Mouse (Mus musculus) liver, embryonic 13.5 days (tissue): ENCODE measurements around the gene Mylk3. TPM values are rescaled to one million over a fixed set of nuclear protein-coding genes. Genes with fewer than 3 reads are reported as not detected.
A peak's percentile ranks its signal among the peaks of the same experiment; 100 is the strongest.

Experiments used
- ATAC-seq: fragments of 200-750 bp; cut with Nextera tagmentation; 2 replicates; pipeline ENCODE4 v1.8.0; 2017; ENCODE audit warnings: low read depth, mild to moderate bottlenecking, moderate number of reproducible peaks, moderate library complexity
- DNase-seq: peaks from one replicate; pipeline ENCODE4 v3.0.0; 2022
- H3K27ac ChIP-seq: fragments of 300-500 bp; sonication (generic); 2 replicates; pipeline ENCODE4 v1.5.1; 2015; ENCODE audit warnings: moderate library complexity, mild to moderate bottlenecking, inconsistent platforms
- H3K27me3 ChIP-seq: fragments of 300-500 bp; sonication (generic); 2 replicates; pipeline ENCODE4 v1.6.1; 2015; ENCODE audit warnings: mild to moderate bottlenecking, inconsistent platforms
- H3K36me3 ChIP-seq: fragments of 300-500 bp; sonication (generic); 2 replicates; pipeline ENCODE4 v1.6.1; 2015; ENCODE audit warnings: mild to moderate bottlenecking, inconsistent platforms
- H3K4me1 ChIP-seq: fragments of 300-500 bp; sonication (generic); replicated peaks from 2 replicates; pipeline ENCODE4 v1.6.1; 2015; ENCODE audit warnings: inconsistent platforms
- H3K4me2 ChIP-seq: fragments of 300-500 bp; sonication (generic); 2 replicates; pipeline ENCODE4 v1.6.1; 2015; ENCODE audit warnings: inconsistent platforms, mild to moderate bottlenecking, moderate library complexity
- H3K4me3 ChIP-seq: fragments of 300-500 bp; sonication (generic); replicated peaks from 2 replicates; pipeline ENCODE4 v1.5.1; 2015; ENCODE audit warnings: mild to moderate bottlenecking, inconsistent platforms
- H3K9ac ChIP-seq: fragments of 300-500 bp; sonication (generic); 2 replicates; pipeline ENCODE4 v1.6.1; 2015; ENCODE audit warnings: mild to moderate bottlenecking, inconsistent platforms
- H3K9me3 ChIP-seq: fragments of 300-500 bp; sonication (generic); replicated peaks from 2 replicates; pipeline ENCODE4 v1.6.1; 2016; ENCODE audit warnings: inconsistent platforms
- WGBS: fragments of 180-500 bp; shearing (Covaris S2); methylation state at CpG from one replicate; pipeline ENCODE4 v1.1.7; 2015; ENCODE audit not compliant: insufficient replicate concordance; 5-methylcytosine and 5-hydroxymethylcytosine counted together
- polyA plus RNA-seq: library from polyadenylated mRNA; unstranded; fragments of >200 nt; fragmentation: Nextera tagmentation; extraction: Ambion mirVana; gene quantifications from 2 replicates; pipeline ENCODE4 v1.2.1, GENCODE M21; 2015

Mylk3 gene
- polyA plus RNA-seq, 1 experiment from 2014 or later = 44.7 TPM

DNA sequence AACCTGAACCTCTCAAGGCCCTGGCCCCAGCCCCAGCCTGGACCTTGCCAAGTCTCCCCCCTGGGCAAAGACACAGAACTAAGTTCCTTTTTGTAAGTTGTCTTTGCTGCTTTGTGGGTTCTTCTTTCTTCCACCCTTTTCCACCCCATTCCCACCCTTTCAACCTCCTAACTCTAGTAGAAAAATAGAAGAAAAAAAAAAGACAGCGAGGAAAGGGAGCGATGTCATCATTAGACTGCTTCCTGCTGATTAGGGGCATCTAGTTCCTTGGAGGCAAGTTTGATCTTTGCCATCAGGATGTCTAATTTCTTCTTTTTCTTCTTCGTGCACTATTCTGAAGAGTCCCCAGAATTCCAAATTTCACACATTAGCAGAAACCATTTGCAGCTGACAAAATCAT lies 73.1 kb downstream of the Mylk3 start:
- H3K4me1 ChIP-seq = peaks cover 12% of the 10 kb centered on the region
- H3K9ac ChIP-seq = no peak overlapping the region
- no peak overlapping the region for H3K4me2 ChIP-seq
- H3K27me3 ChIP-seq = no peaks in the 10 kb centered on the region
- H3K9me3 ChIP-seq = peaks cover under 1% of the 10 kb centered on the region; the same call in 1 of the 2 replicates
- 22% methylated on average over 3 of the region's 3 CpGs for WGBS
- ATAC-seq (no peak), DNase-seq (no peak)
- no peak overlapping the region for H3K4me3 ChIP-seq
- H3K27ac ChIP-seq = peak overlapping the region; percentile 36; the same call in 1 of the 2 replicates
- H3K36me3 ChIP-seq = peaks cover 19% of the 10 kb centered on the region

DNA sequence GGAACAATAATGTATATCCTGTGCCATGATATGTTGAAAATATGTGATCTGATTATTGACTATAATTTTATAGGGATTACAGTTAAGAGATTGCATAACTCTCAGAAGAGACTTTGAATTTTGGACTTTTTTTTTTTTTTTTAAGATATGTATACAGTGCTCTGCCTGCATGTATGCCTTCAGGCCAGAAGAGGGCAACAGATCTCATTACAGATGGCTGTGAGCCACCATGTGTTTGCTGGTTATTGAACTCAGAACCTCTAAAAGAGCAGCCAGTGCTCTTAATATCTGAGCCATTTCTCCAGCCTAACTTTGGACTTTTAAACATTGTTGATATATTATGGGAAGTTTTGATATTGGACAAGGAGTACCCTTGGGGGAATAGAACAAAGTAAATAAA lies 74.4 kb downstream of the Mylk3 start:
- no peak overlapping the region for H3K9ac ChIP-seq
- H3K27ac ChIP-seq = no peak overlapping the region
- DNase-seq (no peak), ATAC-seq (peak; percentile 65; the same call in 1 of the 2 replicates)
- H3K4me3 ChIP-seq = no peak overlapping the region
- H3K9me3 ChIP-seq = no peaks in the 10 kb centered on the region
- no peaks in the 10 kb centered on the region for H3K27me3 ChIP-seq
- H3K4me2 ChIP-seq = no peak overlapping the region
- peaks cover 9% of the 10 kb centered on the region for H3K4me1 ChIP-seq
- peaks cover 31% of the 10 kb centered on the region for H3K36me3 ChIP-seq

DNA sequence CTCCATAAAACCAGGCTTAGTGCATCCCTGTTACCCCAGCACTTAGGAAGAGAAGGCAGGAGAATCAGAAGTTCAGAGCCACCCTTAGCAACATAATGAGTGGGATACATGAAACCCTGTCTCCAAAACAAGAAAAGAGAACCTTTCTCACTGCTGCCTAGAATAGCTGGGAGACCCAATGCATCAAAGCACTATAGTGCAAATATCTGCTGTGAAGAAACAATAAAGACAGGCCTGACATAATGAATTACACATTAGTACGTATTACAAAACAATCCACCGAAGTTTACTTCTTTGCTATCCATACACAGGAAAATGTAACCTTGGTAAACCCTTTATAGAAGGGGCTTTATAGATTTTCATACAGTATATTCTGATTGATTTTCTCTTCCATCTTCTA lies 77.6 kb downstream of the Mylk3 start:
- 91% methylated on average over 2 of the region's 2 CpGs for WGBS
- Histone ChIP-seq H3K27me3 (no peaks in the 10 kb centered on the region), H3K4me2 (no peak overlapping the region), H3K27ac (no peak overlapping the region), H3K36me3 (peaks cover 57% of the 10 kb centered on the region), H3K9me3 (no peaks in the 10 kb centered on the region), H3K4me3 (no peak overlapping the region), H3K9ac (no peak overlapping the region), H3K4me1 (peaks cover 9% of the 10 kb centered on the region)
- DNase-seq (no peak), ATAC-seq (no peak)

DNA sequence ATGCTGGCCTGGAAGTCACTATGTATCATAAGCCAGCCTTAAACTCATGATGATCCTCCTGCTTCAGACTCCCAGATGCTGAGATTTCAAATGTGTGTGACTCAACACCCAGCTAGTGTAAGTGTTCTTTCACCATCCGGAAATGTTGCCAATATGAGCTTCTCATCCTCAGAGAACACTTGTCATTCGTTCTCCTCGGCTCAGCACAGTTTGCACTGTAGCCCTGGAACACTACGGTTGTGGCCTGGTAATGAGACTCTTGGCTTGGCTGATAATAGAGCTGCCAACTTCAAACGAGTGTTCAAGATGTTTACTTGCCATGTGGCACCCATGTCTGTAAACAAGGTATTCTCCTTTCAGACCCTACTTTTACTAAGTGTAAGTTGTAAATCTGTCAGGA lies 82.6 kb downstream of the Mylk3 start:
- Histone ChIP-seq H3K4me1 (peaks cover 27% of the 10 kb centered on the region), H3K4me2 (no peak overlapping the region), H3K4me3 (no peak overlapping the region), H3K9me3 (no peaks in the 10 kb centered on the region), H3K36me3 (peaks cover 65% of the 10 kb centered on the region), H3K27ac (no peak overlapping the region), H3K27me3 (no peaks in the 10 kb centered on the region), H3K9ac (no peak overlapping the region)
- ATAC-seq (no peak), DNase-seq (no peak)
- 84% methylated on average over 5 of the region's 5 CpGs for WGBS

GRCm38 (mm10) chr8:85302931-85303330 lies 83.2 kb downstream of the Mylk3 start:
- Histone ChIP-seq H3K4me1 (peaks cover 33% of the 10 kb centered on the region), H3K27me3 (no peaks in the 10 kb centered on the region), H3K4me2 (no peak overlapping the region), H3K9me3 (no peaks in the 10 kb centered on the region), H3K36me3 (peaks cover 59% of the 10 kb centered on the region), H3K27ac (0 out of 2 replicates have a peak overlapping the region, but pooled peaks have one; percentile 14), H3K9ac (no peak overlapping the region), H3K4me3 (no peak overlapping the region)
- ATAC-seq (no peak), DNase-seq (no peak)
- 75% methylated on average over 3 of the region's 3 CpGs for WGBS

GRCm38 (mm10) chr8:85301941-85302340 lies 84.2 kb downstream of the Mylk3 start:
- DNase-seq = no peak
- ATAC-seq = no peak
- no peaks in the 10 kb centered on the region for H3K27me3 ChIP-seq
- no peaks in the 10 kb centered on the region for H3K9me3 ChIP-seq
- H3K4me1 ChIP-seq = peaks cover 42% of the 10 kb centered on the region
- H3K4me2 ChIP-seq = peak overlapping the region; percentile 81
- H3K36me3 ChIP-seq = peaks cover 50% of the 10 kb centered on the region
- H3K27ac ChIP-seq = no peak overlapping the region
- H3K4me3 ChIP-seq = peak overlapping the region; percentile 26; the same call in 1 of the 2 replicates
- H3K9ac ChIP-seq = peak overlapping the region; percentile 56
- 64% methylated on average over 1 of the region's 1 CpGs for WGBS

DNA sequence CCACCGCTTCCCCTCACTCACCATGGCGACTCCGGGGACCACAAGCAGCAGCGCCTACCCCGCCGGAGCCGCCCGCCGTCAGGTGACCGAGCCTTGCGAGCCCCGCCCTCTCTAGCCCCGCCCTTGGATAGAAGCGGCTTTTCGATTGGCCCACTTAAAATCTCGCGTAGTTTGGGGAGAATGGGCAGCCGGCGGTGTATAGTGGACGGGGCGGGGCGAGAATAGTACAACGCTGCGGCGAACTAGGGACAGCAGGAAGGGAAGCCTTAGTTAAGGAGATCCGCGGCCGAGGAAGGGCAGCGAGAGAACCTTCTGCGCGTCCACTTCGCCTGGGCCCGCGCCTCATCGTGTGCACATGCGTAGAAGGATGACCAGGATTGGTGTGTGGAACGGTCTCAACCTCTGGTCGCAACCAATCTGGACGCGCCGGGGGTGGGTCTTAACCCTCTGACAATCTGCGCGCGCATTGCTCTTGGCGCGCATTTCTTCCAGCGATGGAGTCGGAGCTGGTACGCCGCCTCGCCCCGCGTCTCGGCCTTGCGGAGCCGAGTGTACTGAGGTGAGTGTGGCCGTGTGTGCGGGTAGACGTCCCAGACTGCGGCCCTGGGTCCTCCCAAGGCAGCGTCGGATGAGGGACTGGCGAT lies 86.6 kb downstream of the Mylk3 start, which contains the start of the genes Orc6 and Vps35:
Orc6 (plus strand) TSS at position 199 of the 644 bp plus-strand sequence.
Vps35 (minus strand) TSS at position 369 of the 644 bp plus-strand sequence.
- under 1% methylated on average over 63 of the region's 63 CpGs for WGBS
- peak within 1 kb of the TSS; percentile 96 for H3K9ac ChIP-seq
- peak; percentile 96 for ATAC-seq

GRCm38 (mm10) chr8:85298600-85299433 lies 87.3 kb downstream of the Mylk3 start:
- ATAC-seq (peak; percentile 39), DNase-seq (peak; percentile 18)
- Histone ChIP-seq H3K9ac (peak overlapping the region; percentile 96), H3K27me3 (no peaks in the 10 kb centered on the region), H3K4me3 (peak overlapping the region; percentile 98), H3K4me2 (peak overlapping the region; percentile 79), H3K27ac (peak overlapping the region; percentile 91), H3K9me3 (no peaks in the 10 kb centered on the region), H3K36me3 (peaks cover 30% of the 10 kb centered on the region), H3K4me1 (peaks cover 43% of the 10 kb centered on the region)
- WGBS = under 1% methylated on average over 53 of the region's 53 CpGs

More for the DNA sequence above, 86.6 kb downstream of the Mylk3 start, which contains the start of the genes Orc6 and Vps35:
- H3K4me2 ChIP-seq = peak within 1 kb of the TSS; percentile 81
- no peaks in the 10 kb centered on the region for H3K27me3 ChIP-seq
- DNase-seq = peak; percentile 94
- H3K9me3 ChIP-seq = no peaks in the 10 kb centered on the region
- H3K27ac ChIP-seq = peak within 1 kb of the TSS; percentile 91
- peak within 1 kb of the TSS; percentile 98 for H3K4me3 ChIP-seq
- H3K4me1 ChIP-seq = peaks cover 43% of the 10 kb centered on the region
- H3K36me3 ChIP-seq = peaks cover 29% of the 10 kb centered on the region

DNA sequence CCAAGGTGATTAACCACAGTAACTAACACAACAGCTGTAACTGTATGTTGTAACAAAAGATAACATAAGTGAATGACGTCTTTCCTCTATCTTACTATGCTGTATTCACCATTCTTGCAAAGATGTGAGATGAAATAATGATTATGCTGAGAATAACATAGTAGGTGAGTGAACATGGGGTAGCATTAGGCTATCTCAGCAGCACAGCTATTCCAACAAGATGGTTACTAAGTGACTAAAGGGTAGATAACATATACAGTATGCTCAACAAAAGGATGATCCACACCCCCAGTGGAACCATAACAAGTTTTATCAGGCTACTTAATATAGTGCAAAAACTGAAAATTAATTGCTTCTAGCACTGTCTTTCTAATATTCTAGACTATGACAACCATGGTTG lies 99.3 kb downstream of the Mylk3 start:
- Histone ChIP-seq H3K4me1 (no peaks in the 10 kb centered on the region), H3K9ac (no peak overlapping the region), H3K4me2 (no peak overlapping the region), H3K27ac (no peak overlapping the region), H3K4me3 (no peak overlapping the region), H3K36me3 (peaks cover 78% of the 10 kb centered on the region), H3K9me3 (no peaks in the 10 kb centered on the region), H3K27me3 (no peaks in the 10 kb centered on the region)
- WGBS = 47% methylated on average over 1 of the region's 1 CpGs
- ATAC-seq (peak; percentile 61; the same call in 1 of the 2 replicates), DNase-seq (no peak)
